Mouse (Mus musculus): ENCODE measurements at regions not wholly inside any gene's neighbourhood (a gene's known extent, or its start where the extent isn't known, plus 50 kb on each side); places are given as distances from the start of the nearest gene placed in this dataset.

GRCm38 (mm10) chr15:85680460-85681224 lies 54.1 kb upstream of the Ppara start:
- H3K27ac ChIP-seq (ENCODE audit: low read depth, low read length): no peak overlapping the region
- WGBS (ENCODE audit: insufficient replicate concordance): 56% methylated on average over 13 of the region's 13 CpGs
- no peak overlapping the region for H3K9ac ChIP-seq (ENCODE audit: low read depth, low read length)
- H3K4me3 ChIP-seq (ENCODE audit: low read depth, low read length): no peak overlapping the region
- no peak for ATAC-seq (replicated peaks; ENCODE audit: insufficient number of reproducible peaks, low FRiP score, low TSS enrichment)
- H3K4me2 ChIP-seq: no peak overlapping the region
- no peaks in the 10 kb centered on the region for H3K36me3 ChIP-seq (ENCODE audit: control insufficient read depth, insufficient read depth, low read length)
- H3K4me1 ChIP-seq (ENCODE audit: control insufficient read depth, insufficient read depth, low read length): no peaks in the 10 kb centered on the region
- H3K27me3 ChIP-seq (ENCODE audit: control insufficient read depth, insufficient read depth, low read length): peaks cover 18% of the 10 kb centered on the region
- no peaks in the 10 kb centered on the region for H3K9me3 ChIP-seq (replicated peaks; ENCODE audit: control insufficient read depth, low read length)

GRCm38 (mm10) chr15:85682116-85682515 lies 52.7 kb upstream of the Ppara start:
- Histone ChIP-seq H3K36me3 (ENCODE audit: control insufficient read depth, insufficient read depth, low read length) (no peaks in the 10 kb centered on the region), H3K4me1 (ENCODE audit: control insufficient read depth, insufficient read depth, low read length) (no peaks in the 10 kb centered on the region), H3K4me3 (ENCODE audit: low read depth, low read length) (no peak overlapping the region), H3K9me3 (replicated peaks; ENCODE audit: control insufficient read depth, low read length) (no peaks in the 10 kb centered on the region), H3K27me3 (ENCODE audit: control insufficient read depth, insufficient read depth, low read length) (peaks cover 12% of the 10 kb centered on the region), H3K27ac (ENCODE audit: low read depth, low read length) (no peak overlapping the region), H3K4me2 (no peak overlapping the region), H3K9ac (ENCODE audit: low read depth, low read length) (no peak overlapping the region)
- no peak for ATAC-seq (replicated peaks; ENCODE audit: insufficient number of reproducible peaks, low FRiP score, low TSS enrichment)
- WGBS (ENCODE audit: insufficient replicate concordance): 85% methylated on average over 12 of the region's 12 CpGs

- Histone ChIP-seq H3K4me3 (ENCODE audit: low read depth, low read length) (no peak overlapping the region), H3K27ac (ENCODE audit: low read depth, low read length) (no peak overlapping the region), H3K9ac (ENCODE audit: low read depth, low read length) (no peak overlapping the region), H3K4me1 (ENCODE audit: control insufficient read depth, insufficient read depth, low read length) (0 out of 2 replicates have a peak, but pooled peaks cover 4% of the 10 kb centered on the region), H3K9me3 (replicated peaks; ENCODE audit: control insufficient read depth, low read length) (no peaks in the 10 kb centered on the region), H3K36me3 (ENCODE audit: control insufficient read depth, insufficient read depth, low read length) (no peaks in the 10 kb centered on the region), H3K27me3 (ENCODE audit: control insufficient read depth, insufficient read depth, low read length) (peaks cover 11% of the 10 kb centered on the region), H3K4me2 (no peak overlapping the region)
- 70% methylated on average over 6 of the region's 6 CpGs for WGBS (ENCODE audit: insufficient replicate concordance)
- ATAC-seq (replicated peaks; ENCODE audit: insufficient number of reproducible peaks, low FRiP score, low TSS enrichment): no peak
Measured at GRCm38 (mm10) chr15:85682780-85683179, 52.0 kb upstream of the Ppara start.

GRCm38 (mm10) chr15:85683271-85683670 lies 51.5 kb upstream of the Ppara start:
- no peak overlapping the region for H3K4me2 ChIP-seq
- 0 out of 2 replicates have a peak, but pooled peaks cover 4% of the 10 kb centered on the region for H3K4me1 ChIP-seq (ENCODE audit: control insufficient read depth, insufficient read depth, low read length)
- no peaks in the 10 kb centered on the region for H3K36me3 ChIP-seq (ENCODE audit: control insufficient read depth, insufficient read depth, low read length)
- H3K27me3 ChIP-seq (ENCODE audit: control insufficient read depth, insufficient read depth, low read length): peaks cover 6% of the 10 kb centered on the region; the same call in 1 of the 2 replicates
- ATAC-seq (replicated peaks; ENCODE audit: insufficient number of reproducible peaks, low FRiP score, low TSS enrichment): no peak
- no peak overlapping the region for H3K27ac ChIP-seq (ENCODE audit: low read depth, low read length)
- no peak overlapping the region for H3K9ac ChIP-seq (ENCODE audit: low read depth, low read length)
- H3K4me3 ChIP-seq (ENCODE audit: low read depth, low read length): no peak overlapping the region
- 70% methylated on average over 6 of the region's 6 CpGs for WGBS (ENCODE audit: insufficient replicate concordance)
- no peaks in the 10 kb centered on the region for H3K9me3 ChIP-seq (replicated peaks; ENCODE audit: control insufficient read depth, low read length)

GRCm38 (mm10) chr15:85683716-85684115 lies 51.1 kb upstream of the Ppara start:
- Histone ChIP-seq H3K9me3 (replicated peaks; ENCODE audit: control insufficient read depth, low read length) (no peaks in the 10 kb centered on the region), H3K4me2 (no peak overlapping the region), H3K4me3 (ENCODE audit: low read depth, low read length) (no peak overlapping the region), H3K4me1 (ENCODE audit: control insufficient read depth, insufficient read depth, low read length) (0 out of 2 replicates have a peak, but pooled peaks cover 4% of the 10 kb centered on the region), H3K9ac (ENCODE audit: low read depth, low read length) (no peak overlapping the region), H3K27me3 (ENCODE audit: control insufficient read depth, insufficient read depth, low read length) (peaks cover 6% of the 10 kb centered on the region; the same call in 1 of the 2 replicates), H3K36me3 (ENCODE audit: control insufficient read depth, insufficient read depth, low read length) (no peaks in the 10 kb centered on the region), H3K27ac (ENCODE audit: low read depth, low read length) (no peak overlapping the region)
- ATAC-seq (replicated peaks; ENCODE audit: insufficient number of reproducible peaks, low FRiP score, low TSS enrichment): no peak
- 92% methylated on average over 4 of the region's 4 CpGs for WGBS (ENCODE audit: insufficient replicate concordance)

- Histone ChIP-seq H3K9me3 (replicated peaks; ENCODE audit: control insufficient read depth, low read length) (no peaks in the 10 kb centered on the region), H3K4me3 (ENCODE audit: low read depth, low read length) (no peak overlapping the region), H3K9ac (ENCODE audit: low read depth, low read length) (no peak overlapping the region), H3K27me3 (ENCODE audit: control insufficient read depth, insufficient read depth, low read length) (peaks cover 3% of the 10 kb centered on the region; the same call in 1 of the 2 replicates), H3K36me3 (ENCODE audit: control insufficient read depth, insufficient read depth, low read length) (no peaks in the 10 kb centered on the region), H3K4me2 (no peak overlapping the region), H3K4me1 (ENCODE audit: control insufficient read depth, insufficient read depth, low read length) (0 out of 2 replicates have a peak, but pooled peaks cover 4% of the 10 kb centered on the region), H3K27ac (ENCODE audit: low read depth, low read length) (no peak overlapping the region)
- WGBS (ENCODE audit: insufficient replicate concordance): 79% methylated on average over 14 of the region's 14 CpGs
- ATAC-seq (replicated peaks; ENCODE audit: insufficient number of reproducible peaks, low FRiP score, low TSS enrichment): no peak
Measured at GRCm38 (mm10) chr15:85684164-85684708, 50.5 kb upstream of the Ppara start.

- Histone ChIP-seq H3K27me3 (ENCODE audit: control insufficient read depth, insufficient read depth, low read length) (no peaks in the 10 kb centered on the region; the same call in 1 of the 2 replicates), H3K36me3 (ENCODE audit: control insufficient read depth, insufficient read depth, low read length) (no peaks in the 10 kb centered on the region), H3K4me3 (ENCODE audit: low read depth, low read length) (no peak overlapping the region), H3K9me3 (replicated peaks; ENCODE audit: control insufficient read depth, low read length) (no peaks in the 10 kb centered on the region), H3K4me1 (ENCODE audit: control insufficient read depth, insufficient read depth, low read length) (0 out of 2 replicates have a peak, but pooled peaks cover 4% of the 10 kb centered on the region), H3K27ac (ENCODE audit: low read depth, low read length) (no peak overlapping the region), H3K9ac (ENCODE audit: low read depth, low read length) (no peak overlapping the region), H3K4me2 (no peak overlapping the region)
- WGBS (ENCODE audit: insufficient replicate concordance): 67% methylated on average over 5 of the region's 5 CpGs
- no peak for ATAC-seq (replicated peaks; ENCODE audit: insufficient number of reproducible peaks, low FRiP score, low TSS enrichment)
Measured at GRCm38 (mm10) chr15:85684875-85685274, 49.9 kb upstream of the Ppara start.

Data from heart, embryonic 11.5 days (tissue).